Mouse (Mus musculus) neural tube, embryonic 12.5 days (tissue): Measurements from ENCODE around the gene Klc3. TPM values are rescaled to one million over a fixed set of nuclear protein-coding genes. Genes with fewer than 3 reads are reported as not detected.

Source experiments
- ATAC-seq: fragments of 200-750 bp; cut with Nextera tagmentation; 2 replicates; pipeline ENCODE4 v1.8.0; 2017; ENCODE audit warnings: low read depth, mild to moderate bottlenecking, moderate TSS enrichment, moderate library complexity; ENCODE audit not compliant: low FRiP score
- H3K27ac ChIP-seq: fragments of 300-500 bp; sonication (generic); 2 replicates; pipeline ENCODE4 v1.5.1; 2016
- H3K27me3 ChIP-seq: fragments of 300-500 bp; sonication (generic); replicated peaks from 2 replicates; pipeline ENCODE4 v1.6.1; 2016; ENCODE audit warnings: mild to moderate bottlenecking
- H3K36me3 ChIP-seq: fragments of 300-500 bp; sonication (generic); 2 replicates; pipeline ENCODE4 v1.6.1; 2016; ENCODE audit warnings: mild to moderate bottlenecking
- H3K4me1 ChIP-seq: fragments of 300-500 bp; sonication (generic); 2 replicates; pipeline ENCODE4 v1.6.1; 2016
- H3K4me2 ChIP-seq: fragments of 300-500 bp; sonication (generic); replicated peaks from 2 replicates; pipeline ENCODE4 v1.6.1; 2016; ENCODE audit warnings: mild to moderate bottlenecking
- H3K4me3 ChIP-seq: fragments of 300-500 bp; sonication (generic); 2 replicates; pipeline ENCODE4 v1.5.1; 2016
- H3K9ac ChIP-seq: fragments of 300-500 bp; sonication (generic); 2 replicates; pipeline ENCODE4 v1.6.1; 2016; ENCODE audit warnings: mild to moderate bottlenecking
- H3K9me3 ChIP-seq: fragments of 300-500 bp; sonication (generic); 2 replicates; pipeline ENCODE4 v1.6.1; 2016; ENCODE audit warnings: mild to moderate bottlenecking
- WGBS: fragments of 180-500 bp; shearing (Covaris S2); methylation state at CpG from one replicate; pipeline ENCODE4 v1.1.7; 2016; 5-methylcytosine and 5-hydroxymethylcytosine counted together
- polyA plus RNA-seq: library from polyadenylated mRNA; unstranded; fragments of >200 nt; fragmentation: Nextera tagmentation; extraction: Ambion mirVana; gene quantifications from 2 replicates; pipeline ENCODE4 v1.2.1, GENCODE M21; 2016

The Klc3 gene
- polyA plus RNA-seq, 1 experiment from 2014 or later: 6.4 TPM

- H3K27me3 ChIP-seq: peaks cover 55% of the 10 kb centered on the region
- WGBS: 59% methylated on average over 7 of the region's 7 CpGs
- peaks cover 17% of the 10 kb centered on the region for H3K4me1 ChIP-seq
- no peak for ATAC-seq
- H3K4me3 ChIP-seq: peak within 1 kb of the TSS; percentile 52
- H3K27ac ChIP-seq: no peak within 1 kb of the TSS
- H3K9ac ChIP-seq: peak within 1 kb of the TSS; percentile 64
- no peaks in the 10 kb centered on the region for H3K36me3 ChIP-seq
- 0 out of 2 replicates have a peak, but pooled peaks cover 7% of the 10 kb centered on the region for H3K9me3 ChIP-seq
- peak within 1 kb of the TSS; percentile 97 for H3K4me2 ChIP-seq
Measured at GRCm38 (mm10) chr7:19404476-19404875, 572 bp upstream of the Klc3 start, which contains the start of gene Ckm. Gene Ckm (plus strand): TSS chr7:19404776.

GRCm38 (mm10) chr7:19402535-19403112 lies 1.3 kb downstream of the Klc3 start:
- H3K9me3 ChIP-seq: 0 out of 2 replicates have a peak, but pooled peaks cover 7% of the 10 kb centered on the region

GRCm38 (mm10) chr7:19400946-19401345 lies 3.0 kb downstream of the Klc3 start:
- Histone ChIP-seq H3K9me3 (0 out of 2 replicates have a peak, but pooled peaks cover 7% of the 10 kb centered on the region), H3K4me2 (no peak overlapping the region), H3K36me3 (no peaks in the 10 kb centered on the region), H3K9ac (no peak overlapping the region), H3K27ac (no peak overlapping the region), H3K4me3 (no peak overlapping the region), H3K4me1 (peaks cover 21% of the 10 kb centered on the region), H3K27me3 (peaks cover 54% of the 10 kb centered on the region)
- ATAC-seq: no peak
- 81% methylated on average over 4 of the region's 4 CpGs for WGBS

More at GRCm38 (mm10) chr7:19402535-19403112, 1.3 kb downstream of the Klc3 start:
- no peak for ATAC-seq
- peaks cover 21% of the 10 kb centered on the region for H3K4me1 ChIP-seq
- no peak overlapping the region for H3K4me2 ChIP-seq
- no peak overlapping the region for H3K9ac ChIP-seq
- no peaks in the 10 kb centered on the region for H3K36me3 ChIP-seq
- no peak overlapping the region for H3K27ac ChIP-seq
- peaks cover 61% of the 10 kb centered on the region for H3K27me3 ChIP-seq
- no peak overlapping the region for H3K4me3 ChIP-seq
- 84% methylated on average over 9 of the region's 9 CpGs for WGBS

GRCm38 (mm10) chr7:19399496-19400280 lies 4.2 kb downstream of the Klc3 start:
- WGBS: 3% methylated on average over 27 of the region's 27 CpGs
- Histone ChIP-seq H3K9me3 (0 out of 2 replicates have a peak, but pooled peaks cover 7% of the 10 kb centered on the region), H3K36me3 (peaks cover 12% of the 10 kb centered on the region), H3K4me3 (peak overlapping the region; percentile 19; the same call in 1 of the 2 replicates), H3K27me3 (peaks cover 48% of the 10 kb centered on the region), H3K27ac (no peak overlapping the region), H3K4me1 (peaks cover 18% of the 10 kb centered on the region), H3K4me2 (peak overlapping the region; percentile 53), H3K9ac (peak overlapping the region; percentile 26; the same call in 1 of the 2 replicates)
- peak; percentile 21; the same call in 1 of the 2 replicates for ATAC-seq

- Histone ChIP-seq H3K27ac (no peak overlapping the region), H3K9me3 (no peaks in the 10 kb centered on the region), H3K4me1 (peaks cover 5% of the 10 kb centered on the region; the same call in 1 of the 2 replicates), H3K9ac (no peak overlapping the region), H3K4me2 (no peak overlapping the region), H3K4me3 (no peak overlapping the region), H3K36me3 (peaks cover 63% of the 10 kb centered on the region), H3K27me3 (peaks cover 7% of the 10 kb centered on the region)
- WGBS: 93% methylated on average over 8 of the region's 8 CpGs
- ATAC-seq: no peak
Measured at GRCm38 (mm10) chr7:19394484-19394883, 9.4 kb downstream of the Klc3 start.

- ATAC-seq: peak; percentile 50; the same call in 1 of the 2 replicates
- 68% methylated on average over 10 of the region's 10 CpGs for WGBS
- no peak overlapping the region for H3K4me2 ChIP-seq
- peaks cover 98% of the 10 kb centered on the region for H3K36me3 ChIP-seq
- H3K27ac ChIP-seq: no peak overlapping the region
- no peak overlapping the region for H3K4me3 ChIP-seq
- no peaks in the 10 kb centered on the region for H3K9me3 ChIP-seq
- no peaks in the 10 kb centered on the region for H3K27me3 ChIP-seq
- H3K4me1 ChIP-seq: peaks cover 7% of the 10 kb centered on the region
- 0 out of 2 replicates have a peak overlapping the region, but pooled peaks have one; percentile 21 for H3K9ac ChIP-seq
Measured at GRCm38 (mm10) chr7:19388699-19389413, 15.0 kb downstream of the Klc3 start.

- 91% methylated on average over 9 of the region's 9 CpGs for WGBS
- Histone ChIP-seq H3K36me3 (peaks cover 50% of the 10 kb centered on the region), H3K27me3 (no peaks in the 10 kb centered on the region), H3K4me1 (peaks cover 20% of the 10 kb centered on the region), H3K4me3 (no peak overlapping the region), H3K9ac (no peak overlapping the region), H3K27ac (no peak overlapping the region), H3K9me3 (no peaks in the 10 kb centered on the region), H3K4me2 (0 out of 2 replicates have a peak overlapping the region, but pooled peaks have one; percentile 75)
- no peak for ATAC-seq
Measured at GRCm38 (mm10) chr7:19383708-19384107, 20.2 kb downstream of the Klc3 start.

- Histone ChIP-seq H3K9me3 (no peaks in the 10 kb centered on the region), H3K4me1 (peaks cover 18% of the 10 kb centered on the region), H3K27me3 (no peaks in the 10 kb centered on the region), H3K27ac (no peak overlapping the region), H3K36me3 (peaks cover 36% of the 10 kb centered on the region), H3K9ac (peak overlapping the region; percentile 87), H3K4me3 (peak overlapping the region; percentile 94), H3K4me2 (peak overlapping the region; percentile 75)
- ATAC-seq: peak; percentile 54
- 1% methylated on average over 32 of the region's 37 CpGs for WGBS
Measured at GRCm38 (mm10) chr7:19382166-19382541, 21.8 kb downstream of the Klc3 start.

GRCm38 (mm10) chr7:19381377-19382165 lies 22.3 kb downstream of the Klc3 start, which contains the start of gene Ercc2:
Gene Ercc2 (plus strand): TSS chr7:19382010.
- peak within 1 kb of the TSS; percentile 94 for H3K4me3 ChIP-seq
- H3K27ac ChIP-seq: no peak within 1 kb of the TSS
- H3K4me2 ChIP-seq: peak within 1 kb of the TSS; percentile 75
- H3K27me3 ChIP-seq: no peaks in the 10 kb centered on the region
- peak; percentile 95 for ATAC-seq
- WGBS: 6% methylated on average over 48 of the region's 48 CpGs
- peak within 1 kb of the TSS; percentile 87 for H3K9ac ChIP-seq
- H3K36me3 ChIP-seq: peaks cover 30% of the 10 kb centered on the region
- peaks cover 18% of the 10 kb centered on the region for H3K4me1 ChIP-seq
- H3K9me3 ChIP-seq: no peaks in the 10 kb centered on the region

GRCm38 (mm10) chr7:19378049-19378448 lies 25.9 kb downstream of the Klc3 start:
- Histone ChIP-seq H3K4me2 (no peak overlapping the region), H3K9ac (no peak overlapping the region), H3K4me1 (peaks cover 8% of the 10 kb centered on the region), H3K27ac (no peak overlapping the region), H3K9me3 (no peaks in the 10 kb centered on the region), H3K36me3 (peaks cover 5% of the 10 kb centered on the region), H3K27me3 (no peaks in the 10 kb centered on the region), H3K4me3 (no peak overlapping the region)
- no peak for ATAC-seq
- WGBS: 78% methylated on average over 8 of the region's 8 CpGs

- Histone ChIP-seq H3K4me3 (no peak overlapping the region), H3K4me1 (no peaks in the 10 kb centered on the region), H3K9me3 (no peaks in the 10 kb centered on the region), H3K36me3 (peaks cover 5% of the 10 kb centered on the region), H3K27me3 (no peaks in the 10 kb centered on the region), H3K4me2 (no peak overlapping the region), H3K27ac (no peak overlapping the region), H3K9ac (no peak overlapping the region)
- ATAC-seq: no peak
- 91% methylated on average over 4 of the region's 4 CpGs for WGBS
Measured at GRCm38 (mm10) chr7:19376019-19376418, 27.9 kb downstream of the Klc3 start.
